Mouse (Mus musculus) lung, adult 2 months (tissue): ENCODE measurements around the gene Mllt3. TPM values are rescaled to one million over a fixed set of nuclear protein-coding genes. Genes with fewer than 3 reads are reported as not detected.

ENCODE experiments used
- DNase-seq: peaks from one replicate; pipeline ENCODE4 v3.0.0; 2022
- H3K4me1 ChIP-seq: fragments of 200-500 bp; 2 replicates; pipeline ENCODE4 v1.6.1; 2011; ENCODE audit warnings: low read length; ENCODE audit not compliant: control insufficient read depth, insufficient read depth
- H3K4me3 ChIP-seq: fragments of 200-500 bp; replicated peaks from 2 replicates; pipeline ENCODE3; 2011; ENCODE audit warnings: low read depth, mild to moderate bottlenecking, control low read depth, low read length; ENCODE audit errors: extremely low read depth
- CTCF ChIP-seq: fragments of 200-500 bp; IDR thresholded peaks from 2 replicates; pipeline ENCODE4 v1.5.1; 2011; ENCODE audit warnings: mild to moderate bottlenecking, low read length, control low read depth; ENCODE audit not compliant: insufficient read depth
- POLR2A ChIP-seq: fragments of 200-500 bp; IDR thresholded peaks from 2 replicates; pipeline ENCODE4 v1.6.1; 2011; ENCODE audit warnings: low read depth, mild to moderate bottlenecking, control low read depth, low read length, borderline replicate concordance; ENCODE audit errors: extremely low read depth
- WGBS: fragments of 180-500 bp; shearing (Covaris S2); methylation state at CpG from one replicate; pipeline ENCODE4 v1.1.7; 2018; 5-methylcytosine and 5-hydroxymethylcytosine counted together
- polyA plus RNA-seq: library from polyadenylated mRNA; depleted of rRNA; stranded (reverse); fragments of >200 nt; gene quantifications from 2 replicates; pipeline ENCODE4 v1.2.3, GENCODE M21; 2012

The Mllt3 gene
- polyA plus RNA-seq, 1 experiment: 8.5 TPM

GRCm38 (mm10) chr4:87936326-87936725 lies 96.8 kb downstream of the Mllt3 start:
- Histone ChIP-seq H3K4me3 (no peak overlapping the region), H3K4me1 (peaks cover 11% of the 10 kb centered on the region)
- DNase-seq: no peak
- 40% methylated on average over 2 of the region's 2 CpGs for WGBS
- no peak for TF ChIP-seq POLR2A
- TF ChIP-seq CTCF: no peak

DNA sequence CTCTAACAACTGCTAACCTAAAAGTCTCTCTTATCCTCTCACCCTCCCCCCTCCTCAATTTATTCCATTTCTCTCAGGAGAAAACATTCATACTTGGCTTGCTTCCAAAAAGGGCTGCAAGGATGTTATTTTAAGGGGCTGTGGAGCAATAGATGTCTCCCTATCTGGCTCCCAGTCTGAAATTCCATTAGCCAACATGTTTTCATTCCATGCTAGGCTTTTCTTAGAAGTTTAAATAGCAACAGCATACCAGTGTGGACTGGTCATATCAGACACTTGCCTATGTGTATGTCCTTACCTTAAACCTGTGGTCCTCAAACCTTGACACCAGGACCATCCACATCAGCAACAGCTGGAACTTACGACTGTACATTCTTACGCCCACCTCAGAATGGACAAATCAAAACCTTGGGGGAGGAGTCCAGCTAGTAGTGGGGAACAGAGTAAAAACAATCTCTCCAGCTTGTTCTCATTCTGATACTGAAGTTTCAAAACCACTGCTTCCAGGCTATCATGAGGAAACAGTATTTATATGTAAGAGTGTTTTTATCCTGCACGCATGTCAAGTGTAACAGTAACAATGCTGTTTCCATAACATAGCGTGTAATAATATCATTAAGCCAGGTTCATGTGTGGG lies 99.3 kb downstream of the Mllt3 start:
- Histone ChIP-seq H3K4me1 (peaks cover 13% of the 10 kb centered on the region), H3K4me3 (peak overlapping the region; percentile 5)
- DNase-seq: no peak
- no peak for TF ChIP-seq CTCF
- no peak for TF ChIP-seq POLR2A
- 74% methylated on average over 4 of the region's 4 CpGs for WGBS

- TF ChIP-seq POLR2A (no peak), CTCF (no peak)
- H3K4me1 ChIP-seq: peaks cover 16% of the 10 kb centered on the region
- WGBS: 80% methylated on average over 8 of the region's 8 CpGs
- no peak overlapping the region for H3K4me3 ChIP-seq
- no peak for DNase-seq
These were observed 102.6 kb downstream of the Mllt3 start for GRCm38 (mm10) chr4:87930356-87931245.

DNA sequence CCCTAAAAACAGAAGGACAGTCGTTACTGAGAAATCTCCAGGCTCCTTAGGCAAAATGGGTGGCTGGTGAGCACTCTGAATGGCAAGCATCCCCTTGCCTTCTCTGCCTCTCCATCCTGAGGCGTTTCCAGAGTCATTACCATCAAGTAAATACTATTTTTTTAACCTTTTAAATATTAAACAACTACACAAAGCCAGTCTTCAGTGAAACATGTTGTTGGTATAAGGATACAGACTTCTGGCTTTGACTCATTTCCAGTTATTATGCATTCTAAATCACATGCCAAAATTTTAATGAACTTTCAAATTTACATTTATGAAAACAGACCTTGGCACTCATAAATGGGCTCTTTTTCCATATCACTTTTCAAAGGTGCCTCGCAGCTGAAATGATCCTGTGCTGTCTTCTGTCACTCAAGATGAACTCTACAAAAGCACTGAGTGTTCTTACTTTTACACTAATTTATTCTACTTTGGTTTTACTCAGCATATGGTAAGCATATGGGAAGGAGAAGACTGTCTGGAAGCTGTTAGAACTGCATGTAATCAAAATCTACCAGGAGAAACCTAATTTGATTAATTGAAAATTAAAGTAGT lies 104.5 kb downstream of the Mllt3 start:
- TF ChIP-seq CTCF: no peak
- no peak for TF ChIP-seq POLR2A
- H3K4me1 ChIP-seq: peaks cover 8% of the 10 kb centered on the region; the same call in 1 of the 2 replicates
- DNase-seq: no peak
- WGBS: 64% methylated on average over 3 of the region's 3 CpGs
- H3K4me3 ChIP-seq: no peak overlapping the region

DNA sequence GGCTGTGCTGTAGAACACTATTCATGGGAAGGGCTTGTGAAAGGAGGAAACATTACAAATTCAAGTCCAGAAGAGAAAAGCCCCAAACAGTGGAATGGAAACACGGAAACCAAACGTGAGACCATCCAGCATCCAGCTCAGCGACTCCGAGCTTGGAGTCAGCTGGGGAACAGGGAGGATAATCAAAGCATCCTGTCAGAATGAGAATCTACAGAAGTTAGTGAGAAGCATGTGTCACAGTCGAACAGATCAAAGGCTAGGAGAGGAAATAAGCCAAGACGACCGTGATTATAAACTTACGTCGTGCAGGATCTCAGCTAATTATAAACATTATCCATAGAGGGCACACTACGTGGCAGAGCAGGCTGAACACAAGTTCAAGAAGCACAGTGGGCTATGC lies 105.8 kb downstream of the Mllt3 start:
- WGBS: 43% methylated on average over 10 of the region's 10 CpGs
- H3K4me1 ChIP-seq: peaks cover 6% of the 10 kb centered on the region; the same call in 1 of the 2 replicates
- no peak overlapping the region for H3K4me3 ChIP-seq
- TF ChIP-seq CTCF: no peak
- DNase-seq: no peak

- H3K4me1 ChIP-seq: 0 out of 2 replicates have a peak, but pooled peaks cover 2% of the 10 kb centered on the region
- TF ChIP-seq CTCF (no peak), POLR2A (no peak)
- H3K4me3 ChIP-seq: no peak overlapping the region
- WGBS: 43% methylated on average over 8 of the region's 8 CpGs
- no peak for DNase-seq
These were observed 112.5 kb downstream of the Mllt3 start for GRCm38 (mm10) chr4:87920664-87921063.

DNA sequence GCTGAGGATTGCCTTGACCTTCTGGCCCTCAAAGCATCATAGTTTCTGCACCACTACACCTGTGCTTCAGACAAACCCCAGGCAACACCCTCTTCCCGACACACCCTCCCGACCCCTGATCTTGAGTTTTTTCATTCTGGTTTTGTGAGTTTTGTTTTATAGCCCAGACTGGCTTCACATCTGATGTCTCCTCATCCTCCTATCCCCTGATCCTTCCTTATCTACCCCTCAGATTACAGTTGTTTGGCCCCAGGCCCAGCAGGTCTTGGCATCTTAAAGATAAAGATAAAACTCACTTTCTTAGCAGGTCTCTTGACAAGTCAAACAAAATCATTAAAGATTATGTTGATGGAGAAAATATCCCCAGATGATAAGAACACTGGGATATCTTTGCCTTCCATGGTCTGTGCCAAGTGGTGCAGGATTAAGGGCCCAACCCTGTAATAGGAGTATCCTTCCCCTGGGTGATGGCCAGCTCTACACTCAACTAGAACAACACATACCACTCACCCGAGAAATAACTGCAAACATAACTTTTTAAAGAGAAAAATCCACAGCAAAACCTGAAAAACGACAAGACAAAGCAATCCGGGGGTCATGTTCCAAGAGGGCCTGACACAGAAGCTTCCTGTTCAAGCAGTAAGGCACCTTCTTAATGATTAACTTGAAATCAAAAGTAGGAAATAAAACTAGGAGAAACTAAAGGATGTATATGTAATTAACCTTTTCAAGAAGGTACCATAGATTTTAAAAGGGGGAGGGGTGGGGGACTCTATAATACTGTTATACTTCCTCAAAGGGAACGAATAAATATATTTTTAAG lies 121.8 kb downstream of the Mllt3 start:
- Histone ChIP-seq H3K4me3 (no peak overlapping the region), H3K4me1 (no peaks in the 10 kb centered on the region; the same call in none of the 2 replicates)
- no peak for DNase-seq
- 55% methylated on average over 6 of the region's 6 CpGs for WGBS
- no peak for TF ChIP-seq POLR2A
- no peak for TF ChIP-seq CTCF

DNA sequence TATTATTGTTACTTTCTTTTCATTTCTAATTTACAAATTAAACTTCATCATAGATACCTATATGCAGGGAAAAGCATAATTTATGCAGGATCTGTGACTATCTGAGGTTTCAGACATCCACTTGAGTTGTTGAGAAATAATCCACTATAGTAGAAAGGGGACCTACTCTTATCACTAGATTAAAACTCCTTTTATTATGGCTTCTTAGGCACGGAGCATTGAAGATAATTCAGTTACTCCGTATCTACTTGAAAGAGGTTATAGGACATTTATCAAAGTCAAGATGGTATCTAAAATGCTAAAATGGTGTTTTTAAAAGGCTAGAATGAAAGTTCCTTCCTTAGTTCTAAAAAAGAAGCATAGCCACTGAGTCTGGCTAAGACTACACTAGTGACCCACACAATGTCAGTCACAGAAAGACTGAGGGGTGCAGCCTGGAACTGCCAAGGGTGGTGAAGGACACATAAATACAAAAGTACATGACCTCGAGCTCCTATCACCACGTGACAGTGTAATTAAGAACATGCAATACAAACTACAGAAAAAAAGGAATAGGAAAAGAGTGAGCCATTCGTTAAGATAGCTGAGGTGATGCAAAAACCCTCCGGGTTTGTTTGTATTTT lies 127.9 kb downstream of the Mllt3 start:
- Histone ChIP-seq H3K4me1 (peaks cover 3% of the 10 kb centered on the region; the same call in 1 of the 2 replicates), H3K4me3 (no peak overlapping the region)
- WGBS: 55% methylated on average over 6 of the region's 6 CpGs
- DNase-seq: no peak
- no peak for TF ChIP-seq POLR2A
- no peak for TF ChIP-seq CTCF
